Mouse (Mus musculus) cerebellum, postnatal 10 days (tissue): ENCODE measurements around the gene Fkbp5.
"Not testable (repeated sequence)": the region's sequence is repeated elsewhere in the genome, so short reads cannot be mapped to it uniquely, and the experiment has no call there.

Source experiments
- DNase-seq, 2 experiments: peaks; one replicate each; pipeline ENCODE4 v3.0.0; 2021; ENCODE audit warnings: mixed read lengths in 2 of 2

Gene Fkbp5

DNA sequence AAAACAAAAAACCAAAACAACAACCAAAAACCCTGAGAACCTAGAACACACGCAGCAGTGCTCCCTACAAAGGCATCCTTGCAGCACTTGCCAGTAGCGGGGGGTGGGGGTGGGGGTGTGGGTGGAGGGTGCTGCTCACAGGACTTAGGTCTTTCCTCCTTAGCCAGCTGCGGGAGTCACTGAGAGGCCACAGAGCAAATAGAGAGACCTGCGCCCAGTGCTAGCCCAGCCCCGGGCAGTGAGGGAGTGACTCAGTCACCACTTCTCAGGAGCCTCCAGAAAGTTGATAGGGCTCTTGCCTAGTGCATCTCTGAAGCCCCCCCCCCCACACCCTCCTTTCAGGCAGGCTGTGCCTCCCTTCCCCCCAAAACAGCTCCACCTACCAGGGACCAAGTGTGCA, 148.3 kb downstream of the Fkbp5 start:
- DNase-seq = no peak

DNA sequence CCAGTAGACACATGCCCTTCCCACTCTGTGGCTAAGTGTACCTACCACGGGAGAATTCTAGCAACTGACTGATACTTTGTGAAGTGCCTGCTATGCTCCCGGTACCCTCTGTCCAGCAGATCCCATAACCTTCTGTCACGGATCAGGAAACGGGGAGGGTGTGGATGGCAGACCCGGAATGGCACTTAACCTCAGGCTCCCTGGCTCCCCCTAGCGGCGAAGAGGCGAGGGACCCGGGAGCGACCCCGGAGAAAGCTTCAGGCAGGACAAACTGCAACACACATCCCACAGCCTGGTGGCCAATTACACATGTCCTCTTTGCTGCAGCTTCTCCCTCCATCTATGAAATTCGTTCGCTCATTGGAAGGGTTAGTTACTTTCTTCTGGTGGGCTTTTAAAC, 148.9 kb downstream of the Fkbp5 start:
- peak; percentile 87 to 89 for DNase-seq

GRCm38 (mm10) chr17:28365122-28365521, 152.2 kb downstream of the Fkbp5 start, which contains the start of gene Tulp1:
Gene Tulp1 (minus strand): TSS chr17:28365222.
- no peak for DNase-seq

- DNase-seq = no peak
These were observed 153.8 kb downstream of the Fkbp5 start for GRCm38 (mm10) chr17:28363507-28363906.

- no peak for DNase-seq
These were observed 154.6 kb downstream of the Fkbp5 start for GRCm38 (mm10) chr17:28362653-28363292.

GRCm38 (mm10) chr17:28361921-28362652, 155.2 kb downstream of the Fkbp5 start:
- no peak for DNase-seq

GRCm38 (mm10) chr17:28360531-28361277, 156.6 kb downstream of the Fkbp5 start:
- no peak for DNase-seq

GRCm38 (mm10) chr17:28358576-28359261, 158.6 kb downstream of the Fkbp5 start:
- not testable (repeated sequence) for DNase-seq

DNA sequence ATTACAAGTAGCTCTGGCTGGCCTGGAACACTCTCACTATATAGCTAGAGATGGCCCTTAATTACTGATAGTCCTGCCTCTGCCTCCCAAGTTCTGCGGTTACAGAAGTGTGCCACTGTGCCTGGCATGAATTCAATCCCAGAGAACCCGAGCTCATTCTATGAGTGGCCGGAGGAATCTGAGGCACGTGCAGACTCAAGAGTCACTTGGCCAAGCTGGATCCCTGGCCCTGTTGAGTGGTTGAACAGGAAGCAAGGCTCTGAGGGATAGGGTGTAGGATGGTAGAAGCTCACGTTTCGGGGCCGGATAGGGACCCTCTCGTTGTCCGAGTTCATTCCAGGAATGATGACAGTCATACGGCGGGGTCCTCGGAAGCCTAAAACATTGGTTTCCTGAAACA, 161.5 kb downstream of the Fkbp5 start:
- no peak for DNase-seq

- no peak for DNase-seq
These were observed 165.3 kb downstream of the Fkbp5 start for GRCm38 (mm10) chr17:28352018-28352417.

DNA sequence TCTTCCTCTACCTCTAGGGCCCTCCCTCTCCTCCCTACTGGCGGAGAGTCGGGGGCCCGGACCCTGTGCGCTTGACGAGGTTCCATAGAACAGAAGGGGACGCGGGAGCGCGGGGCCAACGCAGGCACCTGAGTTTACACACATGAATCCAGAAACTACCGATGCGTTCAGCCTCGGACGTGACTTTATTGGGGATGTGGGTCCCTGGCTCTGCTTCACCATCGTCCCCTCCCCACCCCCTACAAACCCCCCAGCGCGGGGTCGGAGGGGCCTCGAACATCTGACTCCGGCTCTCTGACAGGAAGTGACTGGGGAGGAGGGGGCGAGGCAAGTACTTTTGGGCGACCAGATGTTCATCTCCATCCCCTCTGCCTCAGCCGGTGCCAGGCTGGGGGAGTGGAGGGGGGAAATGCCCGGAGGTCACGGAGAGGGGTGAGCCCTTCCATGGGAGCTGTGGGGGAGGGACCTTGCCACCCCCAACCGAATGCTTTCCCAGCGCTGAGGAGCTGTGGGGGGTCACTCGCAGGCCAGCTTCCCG, 165.9 kb downstream of the Fkbp5 start:
- no peak for DNase-seq

- peak; percentile 73 to 82 for DNase-seq
These were observed 166.6 kb downstream of the Fkbp5 start, which contains the start of gene Tead3 for GRCm38 (mm10) chr17:28350466-28351352. Gene Tead3 (minus strand): TSS chr17:28350817.

- DNase-seq = no peak
These were observed 167.3 kb downstream of the Fkbp5 start for GRCm38 (mm10) chr17:28349901-28350465.

GRCm38 (mm10) chr17:28349264-28349880, 168.0 kb downstream of the Fkbp5 start:
- no peak for DNase-seq
